16 mouse cellular contexts compared by ENCODE assay signal in the genomic region with DNA sequence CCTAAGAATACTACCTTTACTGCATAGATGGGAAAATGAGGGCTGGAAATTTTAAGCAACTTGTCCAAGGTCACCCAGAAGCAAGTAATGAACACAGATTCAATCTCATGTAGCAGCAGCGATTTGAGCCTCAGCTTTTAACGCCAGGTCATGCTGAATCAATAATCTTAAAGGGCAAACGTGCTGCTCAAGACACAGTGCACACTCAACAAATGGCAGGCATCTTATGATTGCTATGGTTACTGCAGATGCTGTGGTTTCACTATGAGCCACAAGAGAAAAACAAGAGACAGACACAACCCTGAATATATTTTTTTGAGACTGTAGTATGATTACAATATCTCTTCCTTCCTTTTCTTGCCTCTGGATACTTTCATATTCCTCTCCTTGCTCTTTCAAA.
"Had no signal": no experiment of that assay in that cellular context is flagged by ENCODE, and none has a peak within 500 bp of the region (broad histone marks: within the 10 kb centered on the region; RNA-seq: fewer than 3 reads in every experiment).

No protein-coding gene starts in this region.

- H3K9me3 ChIP-seq: limb, embryonic 12.5 days; liver, embryonic 13.5 days; lung, embryonic 15.5 days; neural tube, embryonic 13.5 days; stomach, embryonic 15.5 days had no signal

- H3K4me1 ChIP-seq: limb, embryonic 12.5 days; liver, embryonic 13.5 days; lung, embryonic 15.5 days; neural tube, embryonic 13.5 days; stomach, embryonic 15.5 days had no signal

- H3K4me3 ChIP-seq: limb, embryonic 12.5 days; liver, embryonic 13.5 days; lung, embryonic 15.5 days; neural tube, embryonic 13.5 days; stomach, embryonic 15.5 days had no signal

- H3K4me2 ChIP-seq: limb, embryonic 12.5 days; liver, embryonic 13.5 days; lung, embryonic 15.5 days; neural tube, embryonic 13.5 days; stomach, embryonic 15.5 days had no signal

- H3K36me3 ChIP-seq: limb, embryonic 12.5 days; liver, embryonic 13.5 days; lung, embryonic 15.5 days; stomach, embryonic 15.5 days had no signal

- H3K9ac ChIP-seq: limb, embryonic 12.5 days; liver, embryonic 13.5 days; liver, postnatal 0 days; lung, embryonic 15.5 days; neural tube, embryonic 13.5 days; stomach, embryonic 15.5 days had no signal

- H3K27me3 ChIP-seq: limb, embryonic 12.5 days; liver, embryonic 13.5 days; lung, embryonic 15.5 days; neural tube, embryonic 13.5 days; stomach, embryonic 15.5 days had no signal

- H3K27ac ChIP-seq: kidney, postnatal 0 days; limb, embryonic 12.5 days; liver, embryonic 13.5 days; lung, embryonic 15.5 days; neural tube, embryonic 13.5 days; stomach, embryonic 15.5 days had no signal

- ATAC-seq: liver, postnatal 0 days had no signal

- DNase-seq: kidney, adult 9 months; kidney, postnatal 36 days; layer of hippocampus, adult 9-11 months; layer of hippocampus, postnatal 36 days; liver; liver, embryonic 13.5 days; liver, postnatal 0 days; lung, postnatal 14 days; retina, postnatal 1 day; thymus, adult 2 months; thymus, postnatal 25 days had no signal
